Mouse (Mus musculus): ENCODE data around the gene Cd4. TPM values are rescaled to one million over a fixed set of nuclear protein-coding genes. Genes with fewer than 3 reads are reported as not detected.

Cd4 gene
- polyA plus RNA-seq, 1 experiment, result 682 TPM

- Histone ChIP-seq H3K4me1 (ENCODE audit: control insufficient read depth, insufficient read depth, low read length) (no peaks in the 10 kb centered on the region), H3K4me3 (ENCODE audit: insufficient read depth, low read depth, low read length) (no peak overlapping the region), H3K27ac (ENCODE audit: insufficient read depth, low read depth, low read length) (no peak overlapping the region)
- TF ChIP-seq CTCF (IDR thresholded peaks at IDR 0.05; ENCODE audit: insufficient read depth, low read depth, low read length) (no peak), POLR2A (IDR thresholded peaks at IDR 0.05; ENCODE audit: insufficient read depth, low read depth, low read length) (no peak)
- WGBS, result 76% methylated on average over 6 of the region's 6 CpGs
These were observed 8.6 kb downstream of the Cd4 start for GRCm38 (mm10) chr6:124879390-124879789.

GRCm38 (mm10) chr6:124874348-124874747 lies 13.7 kb downstream of the Cd4 start:
- TF ChIP-seq POLR2A (IDR thresholded peaks at IDR 0.05; ENCODE audit: insufficient read depth, low read depth, low read length) (no peak), CTCF (IDR thresholded peaks at IDR 0.05; ENCODE audit: insufficient read depth, low read depth, low read length) (no peak)

GRCm38 (mm10) chr6:124866560-124866959 lies 21.5 kb downstream of the Cd4 start:
- no peak overlapping the region for H3K4me3 ChIP-seq (ENCODE audit: insufficient read depth, low read depth, low read length)
- TF ChIP-seq POLR2A (IDR thresholded peaks at IDR 0.05; ENCODE audit: insufficient read depth, low read depth, low read length), result no peak
- TF ChIP-seq CTCF (IDR thresholded peaks at IDR 0.05; ENCODE audit: insufficient read depth, low read depth, low read length), result no peak
- 71% methylated on average over 7 of the region's 7 CpGs for WGBS
- H3K4me1 ChIP-seq (ENCODE audit: control insufficient read depth, insufficient read depth, low read length), result peaks cover 22% of the 10 kb centered on the region
- no peak overlapping the region for H3K27ac ChIP-seq (ENCODE audit: insufficient read depth, low read depth, low read length)

More at GRCm38 (mm10) chr6:124874348-124874747, 13.7 kb downstream of the Cd4 start:
- WGBS, result 50% methylated on average over 3 of the region's 3 CpGs
- Histone ChIP-seq H3K4me3 (ENCODE audit: insufficient read depth, low read depth, low read length) (no peak overlapping the region), H3K4me1 (ENCODE audit: control insufficient read depth, insufficient read depth, low read length) (no peaks in the 10 kb centered on the region), H3K27ac (ENCODE audit: insufficient read depth, low read depth, low read length) (no peak overlapping the region)

- TF ChIP-seq CTCF (IDR thresholded peaks at IDR 0.05; ENCODE audit: insufficient read depth, low read depth, low read length) (no peak), POLR2A (IDR thresholded peaks at IDR 0.05; ENCODE audit: insufficient read depth, low read depth, low read length) (no peak)
- H3K27ac ChIP-seq (ENCODE audit: insufficient read depth, low read depth, low read length), result peak overlapping the region; percentile 85; the same call in 1 of the 2 replicates
- H3K4me1 ChIP-seq (ENCODE audit: control insufficient read depth, insufficient read depth, low read length), result peaks cover 29% of the 10 kb centered on the region
- no peak overlapping the region for H3K4me3 ChIP-seq (ENCODE audit: insufficient read depth, low read depth, low read length)
- 72% methylated on average over 18 of the region's 18 CpGs for WGBS
These were observed 22.2 kb downstream of the Cd4 start for GRCm38 (mm10) chr6:124865766-124866362.

GRCm38 (mm10) chr6:124863658-124864298 lies 24.2 kb downstream of the Cd4 start, which contains the start of gene Gpr162:
TSS of gene Gpr162 (minus strand) at chr6:124863983.
- no peak for TF ChIP-seq CTCF (IDR thresholded peaks at IDR 0.05; ENCODE audit: insufficient read depth, low read depth, low read length)
- TF ChIP-seq POLR2A (IDR thresholded peaks at IDR 0.05; ENCODE audit: insufficient read depth, low read depth, low read length), result peak; percentile 33; the same call in 1 of the 2 replicates
- Histone ChIP-seq H3K4me3 (ENCODE audit: insufficient read depth, low read depth, low read length) (peak within 1 kb of the TSS; percentile 73), H3K27ac (ENCODE audit: insufficient read depth, low read depth, low read length) (peak within 1 kb of the TSS; percentile 99), H3K4me1 (ENCODE audit: control insufficient read depth, insufficient read depth, low read length) (peaks cover 46% of the 10 kb centered on the region)
- under 1% methylated on average over 43 of the region's 43 CpGs for WGBS

- WGBS, result under 1% methylated on average over 15 of the region's 16 CpGs
- Histone ChIP-seq H3K4me3 (ENCODE audit: insufficient read depth, low read depth, low read length) (peak overlapping the region; percentile 73), H3K4me1 (ENCODE audit: control insufficient read depth, insufficient read depth, low read length) (peaks cover 51% of the 10 kb centered on the region), H3K27ac (ENCODE audit: insufficient read depth, low read depth, low read length) (peak overlapping the region; percentile 99)
- TF ChIP-seq CTCF (IDR thresholded peaks at IDR 0.05; ENCODE audit: insufficient read depth, low read depth, low read length) (no peak; the same call in 1 of the 2 replicates), POLR2A (IDR thresholded peaks at IDR 0.05; ENCODE audit: insufficient read depth, low read depth, low read length) (no peak)
These were observed 24.8 kb downstream of the Cd4 start for GRCm38 (mm10) chr6:124863125-124863657.

GRCm38 (mm10) chr6:124862406-124863124 lies 25.5 kb downstream of the Cd4 start:
- 3% methylated on average over 8 of the region's 8 CpGs for WGBS
- TF ChIP-seq POLR2A (IDR thresholded peaks at IDR 0.05; ENCODE audit: insufficient read depth, low read depth, low read length) (no peak), CTCF (IDR thresholded peaks at IDR 0.05; ENCODE audit: insufficient read depth, low read depth, low read length) (no peak)
- H3K4me3 ChIP-seq (ENCODE audit: insufficient read depth, low read depth, low read length), result peak overlapping the region; percentile 73
- H3K4me1 ChIP-seq (ENCODE audit: control insufficient read depth, insufficient read depth, low read length), result peaks cover 55% of the 10 kb centered on the region
- H3K27ac ChIP-seq (ENCODE audit: insufficient read depth, low read depth, low read length), result peak overlapping the region; percentile 99

GRCm38 (mm10) chr6:124861802-124862201 lies 26.2 kb downstream of the Cd4 start:
- WGBS, result 23% methylated on average over 3 of the region's 3 CpGs
- Histone ChIP-seq H3K4me1 (ENCODE audit: control insufficient read depth, insufficient read depth, low read length) (peaks cover 55% of the 10 kb centered on the region), H3K4me3 (ENCODE audit: insufficient read depth, low read depth, low read length) (peak overlapping the region; percentile 73), H3K27ac (ENCODE audit: insufficient read depth, low read depth, low read length) (peak overlapping the region; percentile 65)
- TF ChIP-seq POLR2A (IDR thresholded peaks at IDR 0.05; ENCODE audit: insufficient read depth, low read depth, low read length), result no peak
- no peak for TF ChIP-seq CTCF (IDR thresholded peaks at IDR 0.05; ENCODE audit: insufficient read depth, low read depth, low read length)
